Comparison of ENCODE assay signal across 46 mouse cellular contexts in the genomic region with DNA sequence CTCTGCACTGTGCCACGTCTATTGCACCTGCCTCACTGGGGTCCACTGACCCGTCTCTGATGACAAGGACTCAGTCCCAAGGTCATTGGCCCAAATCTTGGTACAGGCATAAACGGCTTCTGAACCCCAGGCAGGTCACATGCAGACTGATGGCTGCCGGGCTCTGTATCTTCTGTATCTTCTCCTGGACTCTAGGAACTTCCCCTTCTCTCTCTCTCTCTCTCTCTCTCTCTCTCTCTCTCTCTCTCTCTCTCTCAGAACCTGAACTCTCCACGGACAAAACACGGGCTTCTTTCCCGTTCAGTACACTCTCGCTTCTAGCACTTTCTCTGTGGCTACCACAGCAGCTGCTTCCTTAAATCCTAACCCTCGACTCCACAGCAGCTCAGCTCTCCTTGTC. TPM values are rescaled to one million over a fixed set of nuclear protein-coding genes. Genes with fewer than 3 reads are reported as not detected.
"Had no signal": no experiment of that assay in that cellular context is flagged by ENCODE, and none has a peak within 500 bp of the region (broad histone marks: within the 10 kb centered on the region; RNA-seq: fewer than 3 reads in every experiment).

No protein-coding gene starts in this region.

- H3K9ac ChIP-seq: limb, embryonic 12.5 days; limb, embryonic 13.5 days; limb, embryonic 15.5 days; liver, embryonic 12.5 days; liver, embryonic 13.5 days; liver, embryonic 14.5 days; liver, embryonic 15.5 days; liver, postnatal 0 days; lung, embryonic 14.5 days; lung, embryonic 15.5 days; midbrain, embryonic 12.5 days; midbrain, embryonic 13.5 days; midbrain, embryonic 15.5 days; neural tube, embryonic 12.5 days had no signal

- DNase-seq: left cerebral cortex, postnatal 4 days; liver, embryonic 13.5 days; liver, postnatal 0 days; lung, adult 18-20 months; lung, adult 2 months; lung, embryonic 14.5 days; lung, postnatal 10 days; lung, postnatal 14 days; lung, postnatal 36 days; lung, postnatal 4 days; midbrain, embryonic 14.5 days had no signal

- H3K36me3 ChIP-seq: limb, embryonic 10.5 days; limb, embryonic 12.5 days; limb, embryonic 13.5 days; limb, embryonic 15.5 days; liver, embryonic 12.5 days; liver, embryonic 13.5 days; liver, embryonic 15.5 days; lung, embryonic 15.5 days; midbrain, embryonic 10.5 days; midbrain, embryonic 12.5 days; midbrain, embryonic 13.5 days; midbrain, embryonic 15.5 days; neural tube, embryonic 12.5 days had no signal

- H3K9me3 ChIP-seq: limb, embryonic 10.5 days; limb, embryonic 15.5 days; liver, embryonic 12.5 days; liver, embryonic 13.5 days; liver, embryonic 15.5 days; lung, embryonic 15.5 days; midbrain, embryonic 10.5 days; midbrain, embryonic 13.5 days; midbrain, embryonic 15.5 days; neural tube, embryonic 12.5 days had no signal

- H3K4me3 ChIP-seq: left cerebral cortex, adult 2 months; limb, embryonic 10.5 days; limb, embryonic 12.5 days; limb, embryonic 13.5 days; limb, embryonic 15.5 days; liver, embryonic 12.5 days; liver, embryonic 13.5 days; liver, embryonic 15.5 days; lung, embryonic 15.5 days; megakaryocyte, embryonic 14.5 days; midbrain, embryonic 10.5 days; midbrain, embryonic 12.5 days; midbrain, embryonic 13.5 days; midbrain, embryonic 15.5 days; myocyte; neural tube, embryonic 12.5 days had no signal

- H3K27ac ChIP-seq: left cerebral cortex, adult 2 months; limb, embryonic 10.5 days; limb, embryonic 12.5 days; limb, embryonic 13.5 days; limb, embryonic 15.5 days; liver, embryonic 12.5 days; liver, embryonic 13.5 days; liver, embryonic 14.5 days; liver, embryonic 15.5 days; lung, embryonic 15.5 days; macrophage; midbrain, embryonic 10.5 days; midbrain, embryonic 12.5 days; midbrain, embryonic 13.5 days; midbrain, embryonic 15.5 days; neural tube, embryonic 12.5 days had no signal

- H3K4me1 ChIP-seq: limb, embryonic 10.5 days; limb, embryonic 12.5 days; limb, embryonic 13.5 days; limb, embryonic 15.5 days; liver, embryonic 12.5 days; liver, embryonic 13.5 days; liver, embryonic 15.5 days; lung, embryonic 15.5 days; megakaryocyte, embryonic 14.5 days; midbrain, embryonic 10.5 days; midbrain, embryonic 13.5 days; midbrain, embryonic 15.5 days; neural tube, embryonic 12.5 days had no signal

- H3K27me3 ChIP-seq: limb, embryonic 15.5 days; liver, embryonic 13.5 days; liver, embryonic 15.5 days; lung, embryonic 15.5 days; midbrain, embryonic 12.5 days; midbrain, embryonic 13.5 days; midbrain, embryonic 15.5 days; neural tube, embryonic 12.5 days had no signal

RNA-seq across cellular contexts. Expression of a gene that starts 1.9 kb away (rescaled TPM):
- total RNA-seq: left cerebral cortex, adult 2 months; left cerebral cortex, adult 8-10 months; left cerebral cortex, postnatal 10 days; left cerebral cortex, postnatal 14 days; left cerebral cortex, postnatal 25 days; left cerebral cortex, postnatal 36 days; left cerebral cortex, postnatal 4 days; megakaryocyte progenitor cell, adult 5-6 weeks; megakaryocyte, adult 5-6 weeks; megakaryocyte-erythroid progenitor cell, adult 5-6 weeks; midbrain, postnatal 0 days; monocyte, adult 5-6 weeks had no signal
- polyA plus RNA-seq: limb, embryonic 10.5 days; limb, embryonic 11.5 days; limb, embryonic 12.5 days; limb, embryonic 13.5 days; limb, embryonic 14.5 days; limb, embryonic 15.5 days; liver, embryonic 11.5 days; liver, embryonic 12.5 days; liver, embryonic 13.5 days; liver, embryonic 14.5 days; liver, embryonic 15.5 days; lung, embryonic 14.5 days; lung, embryonic 15.5 days; macrophage; midbrain, embryonic 10.5 days; midbrain, embryonic 11.5 days; midbrain, embryonic 12.5 days; midbrain, embryonic 13.5 days; midbrain, embryonic 14.5 days; midbrain, embryonic 15.5 days; midbrain, embryonic 16.5 days; midbrain, postnatal 0 days; myocyte; neural tube, embryonic 11.5 days; neural tube, embryonic 12.5 days had no signal

RNA-seq across cellular contexts. Expression of a gene that starts 16.6 kb away (rescaled TPM):
- total RNA-seq: left cerebral cortex, adult 2 months; left cerebral cortex, adult 8-10 months; left cerebral cortex, postnatal 10 days; left cerebral cortex, postnatal 14 days; left cerebral cortex, postnatal 25 days; left cerebral cortex, postnatal 36 days; left cerebral cortex, postnatal 4 days; megakaryocyte progenitor cell, adult 5-6 weeks; megakaryocyte, adult 5-6 weeks; megakaryocyte-erythroid progenitor cell, adult 5-6 weeks; midbrain, postnatal 0 days; monocyte, adult 5-6 weeks had no signal
- polyA plus RNA-seq: limb, embryonic 10.5 days; limb, embryonic 11.5 days; limb, embryonic 12.5 days; limb, embryonic 13.5 days; lung, adult 2 months; lung, embryonic 14.5 days; lung, postnatal 0 days; macrophage; myocyte had no signal

RNA-seq across cellular contexts. Expression of a gene that starts 19.1 kb away (rescaled TPM):
- total RNA-seq: left cerebral cortex, adult 2 months; left cerebral cortex, adult 8-10 months; left cerebral cortex, postnatal 10 days; left cerebral cortex, postnatal 14 days; left cerebral cortex, postnatal 25 days; left cerebral cortex, postnatal 36 days; left cerebral cortex, postnatal 4 days; megakaryocyte progenitor cell, adult 5-6 weeks; megakaryocyte, adult 5-6 weeks; megakaryocyte-erythroid progenitor cell, adult 5-6 weeks; midbrain, postnatal 0 days; monocyte, adult 5-6 weeks had no signal
- polyA plus RNA-seq: limb, embryonic 10.5 days; limb, embryonic 11.5 days; limb, embryonic 12.5 days; limb, embryonic 13.5 days; limb, embryonic 14.5 days; limb, embryonic 15.5 days; liver, embryonic 11.5 days; liver, embryonic 13.5 days; liver, embryonic 14.5 days; liver, embryonic 15.5 days; liver, postnatal 0 days; lung, adult 2 months; lung, embryonic 14.5 days; lung, embryonic 15.5 days; lung, embryonic 16.5 days; lung, postnatal 0 days; macrophage; midbrain, embryonic 10.5 days; midbrain, embryonic 11.5 days; midbrain, embryonic 12.5 days; midbrain, embryonic 13.5 days; midbrain, embryonic 14.5 days; midbrain, embryonic 15.5 days; midbrain, embryonic 16.5 days; midbrain, postnatal 0 days; neural tube, embryonic 11.5 days; neural tube, embryonic 12.5 days had no signal

RNA-seq across cellular contexts. Expression of a gene that starts 52.8 kb away (rescaled TPM):
- total RNA-seq: left cerebral cortex, adult 2 months; left cerebral cortex, postnatal 10 days; left cerebral cortex, postnatal 36 days; left cerebral cortex, postnatal 4 days; monocyte, adult 5-6 weeks had no signal
- polyA plus RNA-seq: limb, embryonic 10.5 days; limb, embryonic 11.5 days; limb, embryonic 12.5 days; limb, embryonic 13.5 days; lung, embryonic 14.5 days; lung, embryonic 16.5 days; lung, postnatal 0 days; macrophage; midbrain, embryonic 10.5 days; midbrain, embryonic 12.5 days; midbrain, embryonic 13.5 days; midbrain, embryonic 14.5 days; midbrain, embryonic 16.5 days; myocyte; neural tube, embryonic 11.5 days; neural tube, embryonic 12.5 days had no signal
